Mouse (Mus musculus) left cerebral cortex, postnatal 14 days (tissue): Measurements from ENCODE around the gene Proser3. TPM values are rescaled to one million over a fixed set of nuclear protein-coding genes. Genes with fewer than 3 reads are reported as not detected.
"Not testable (repeated sequence)": the region's sequence is repeated elsewhere in the genome, so short reads cannot be mapped to it uniquely, and the experiment has no call there.

Experiments
- DNase-seq, 2 experiments: peaks; one replicate each; pipeline ENCODE4 v3.0.0; 2021 to 2022; ENCODE audit warnings: low spot score in 2 of 2, mixed read lengths in 1 of 2
- intact Hi-C: fragments of 180-260 bp; cut with DNase I; formaldehyde crosslinking; loops from one replicate; pipeline ENCODE4 v1.15.1; 2025
- microRNA-seq, 2 experiments: library from miRNA; unstranded; fragments of <30 nt; microRNA quantifications; one replicate each; pipeline ENCODE4 v1.2.0; 2022
- total RNA-seq, 2 experiments: library from RNA; stranded (reverse); gene quantifications; 2 replicates each; pipeline ENCODE4 v1.2.3; 2021

Proser3 gene
- total RNA-seq, 2 experiments from 2014 or later = 2.7 to 3.8 TPM

GRCm38 (mm10) chr7:30518325-30518724, 33.8 kb downstream of the Proser3 start:
- intact Hi-C loops = no loop called here

GRCm38 (mm10) chr7:30515003-30515760, 36.9 kb downstream of the Proser3 start:
- intact Hi-C loops = no loop called here

More at GRCm38 (mm10) chr7:30518325-30518724, 33.8 kb downstream of the Proser3 start:
- DNase-seq = no peak

GRCm38 (mm10) chr7:30508061-30508460, 44.0 kb downstream of the Proser3 start:
- intact Hi-C loops = no loop called here
- no peak for DNase-seq

More at GRCm38 (mm10) chr7:30515003-30515760, 36.9 kb downstream of the Proser3 start:
- DNase-seq = no peak

- intact Hi-C loops, DNase-seq: not testable (repeated sequence)
Measured at GRCm38 (mm10) chr7:30501159-30501558, 50.9 kb downstream of the Proser3 start.

GRCm38 (mm10) chr7:30495506-30496042, 56.5 kb downstream of the Proser3 start:
- DNase-seq, intact Hi-C loops: not testable (repeated sequence)

- DNase-seq = no peak
- intact Hi-C loops = loop anchor here (5.0 kb wide), 2 partner anchors 51 to 59 kb away; partner anchors contain the start of genes Hspb6 and Proser3
Measured at GRCm38 (mm10) chr7:30493401-30493931, 58.6 kb downstream of the Proser3 start, which contains the start of gene Prodh2. Gene Prodh2 (plus strand): TSS chr7:30493622.

- intact Hi-C loops = loop anchor here (5.0 kb wide), 2 partner anchors 50 to 60 kb away; partner anchors contain the start of genes Hspb6 and Proser3
- peak; percentile 76 to 86 for DNase-seq
Measured at GRCm38 (mm10) chr7:30492765-30493164, 59.3 kb downstream of the Proser3 start.

- intact Hi-C loops = loop anchor here (5.0 kb wide), 2 partner anchors 49 to 61 kb away; partner anchors contain the start of genes Hspb6 and Proser3
- DNase-seq = no peak
Measured at GRCm38 (mm10) chr7:30490957-30491307, 61.2 kb downstream of the Proser3 start.

GRCm38 (mm10) chr7:30490251-30490956, 61.7 kb downstream of the Proser3 start:
- peak; percentile 52 to 68 for DNase-seq
- intact Hi-C loops = loop anchor here (5.0 kb wide), 2 partner anchors 48 to 62 kb away; partner anchors contain the start of genes Hspb6 and Proser3

Small RNAs within 50 kb of the gene (microRNA-seq; reads per million reads assigned to microRNA genes)
- 0 to 1.3 reads per million in 2 experiments for gene Gm38670
- gene Mir3569 = 0.67 to 1.1 reads per million in 2 experiments

Other genes with a start within 250 kb of the Proser3 start
- gene Alkbh6, start 243.6 kb downstream of the Proser3 start, total RNA-seq = 10 to 100 TPM; 53.4 to 55.3 TPM
- gene Syne4, start 237.5 kb downstream of the Proser3 start, total RNA-seq = 1 to 10 TPM; 6.9 to 8.2 TPM
- under 1 TPM; 0.40 to 0.44 TPM for gene E130208F15Rik, start 230.6 kb downstream of the Proser3 start, total RNA-seq
- 10 to 100 TPM in 1 of 2 experiments, 1 to 10 TPM in 1; 7.3 to 10.2 TPM for gene Sdhaf1, start 228.4 kb downstream of the Proser3 start, total RNA-seq
- gene Lrfn3, start 189.5 kb downstream of the Proser3 start, total RNA-seq = 10 to 100 TPM; 39.1 to 42.5 TPM
- gene Tyrobp, start 138.5 kb downstream of the Proser3 start, total RNA-seq = 10 to 100 TPM; 24.9 to 26.1 TPM
- 1 to 10 TPM in 1 of 2 experiments, not detected in 1; 2.6 TPM for gene Hcst, start 132.4 kb downstream of the Proser3 start, total RNA-seq
- gene Nfkbid, start 130.6 kb downstream of the Proser3 start, total RNA-seq = 1 to 10 TPM; 2.8 to 4.2 TPM
- 1,000 to 10,000 TPM; 1,098 to 1,148 TPM for gene Aplp1, start 106.8 kb downstream of the Proser3 start, total RNA-seq
- gene Kirrel2, start 94.6 kb downstream of the Proser3 start, total RNA-seq = 1 to 10 TPM; 6.1 to 8.0 TPM
- under 1 TPM; 0.35 to 0.53 TPM for gene Nphs1, start 94.0 kb downstream of the Proser3 start, total RNA-seq
- not detected for gene Prodh2, start 58.7 kb downstream of the Proser3 start, total RNA-seq
- 100 to 1,000 TPM; 233 to 246 TPM for gene Arhgap33, start 17.2 kb downstream of the Proser3 start, total RNA-seq
- 10 to 100 TPM in 1 of 2 experiments, 1 to 10 TPM in 1; 5.3 to 10.8 TPM for gene Hspb6, start 121 bp downstream of the Proser3 start, total RNA-seq
- gene Lin37, start 7.5 kb upstream of the Proser3 start, total RNA-seq = 10 to 100 TPM; 37.5 to 39.0 TPM
- 10 to 100 TPM; 60.2 to 61.4 TPM for gene U2af1l4, start 11.0 kb upstream of the Proser3 start, total RNA-seq
- 1 to 10 TPM; 3.8 to 4.6 TPM for gene Gm49396, start 11.0 kb upstream of the Proser3 start, total RNA-seq
- 10 to 100 TPM; 81.0 to 81.3 TPM for gene Psenen, start 11.3 kb upstream of the Proser3 start, total RNA-seq
- 1 to 10 TPM; 1.1 to 1.6 TPM for gene Igflr1, start 13.1 kb upstream of the Proser3 start, total RNA-seq
- 10 to 100 TPM; 48.5 to 49.0 TPM for gene Kmt2b, start 36.4 kb upstream of the Proser3 start, total RNA-seq
- gene Zbtb32, start 46.6 kb upstream of the Proser3 start, total RNA-seq = not detected
- gene Upk1a, start 60.5 kb upstream of the Proser3 start, total RNA-seq = under 1 TPM; 0.32 to 0.48 TPM
- gene Cox6b1, start 73.9 kb upstream of the Proser3 start, total RNA-seq = 100 to 1,000 TPM; 783 to 807 TPM
- gene Etv2, start 83.6 kb upstream of the Proser3 start, total RNA-seq = not detected
- 10 to 100 TPM; 67.9 to 69.0 TPM for gene Rbm42, start 98.0 kb upstream of the Proser3 start, total RNA-seq
- gene Haus5, start 112.7 kb upstream of the Proser3 start, total RNA-seq = 1 to 10 TPM; 5.9 to 6.5 TPM
- gene Pmis2, start 119.3 kb upstream of the Proser3 start, total RNA-seq = not detected
- not detected for gene 2200002J24Rik, start 146.6 kb upstream of the Proser3 start, total RNA-seq
- 1 to 10 TPM in 1 of 2 experiments, under 1 TPM in 1; 0.78 to 1.0 TPM for gene Atp4a, start 159.9 kb upstream of the Proser3 start, total RNA-seq
- 100 to 1,000 TPM; 137 TPM for gene Tmem147, start 177.2 kb upstream of the Proser3 start, total RNA-seq
- gene Gapdhs, start 191.4 kb upstream of the Proser3 start, total RNA-seq = not detected
- 10 to 100 TPM in 1 of 2 experiments, 1 to 10 TPM in 1; 5.5 to 10.0 TPM for gene Sbsn, start 199.2 kb upstream of the Proser3 start, total RNA-seq
- gene Dmkn, start 211.5 kb upstream of the Proser3 start, total RNA-seq = 1 to 10 TPM; 3.6 to 4.2 TPM
- not detected for gene Krtdap, start 235.6 kb upstream of the Proser3 start, total RNA-seq